Mouse (Mus musculus): ENCODE data around the gene Rprd2. TPM values are rescaled to one million over a fixed set of nuclear protein-coding genes. Genes with fewer than 3 reads are reported as not detected.
"Not testable (repeated sequence)": the region's sequence is repeated elsewhere in the genome, so short reads cannot be mapped to it uniquely, and the experiment has no call there.

Rprd2 gene
- total RNA-seq, 4 experiments from 2014 or later = 62.4 to 73.3 (median 71.2) TPM

GRCm38 (mm10) chr3:95818026-95818511 lies 594 bp downstream of the Rprd2 start:
- no peak for DNase-seq (ENCODE audit: low spot score in 2 of 2)

DNA sequence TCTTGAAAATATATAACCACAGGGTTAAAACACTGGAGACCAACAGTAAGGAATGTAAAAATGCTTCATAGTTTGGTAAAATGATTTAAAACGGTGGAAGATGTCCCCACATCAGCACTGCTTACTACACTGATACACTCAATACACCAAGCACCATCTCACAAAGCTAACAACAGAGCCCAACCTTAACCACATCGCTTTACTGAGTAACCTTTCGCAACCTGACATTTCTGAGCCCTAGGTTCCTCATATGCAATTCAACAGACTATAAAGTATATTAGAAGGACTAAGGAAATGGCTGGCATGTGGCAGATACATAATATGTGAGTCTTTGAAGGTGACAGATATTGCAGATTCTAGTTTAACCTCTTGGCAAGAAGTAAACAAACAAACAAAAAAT lies 2.0 kb downstream of the Rprd2 start:
- DNase-seq (ENCODE audit: low spot score in 2 of 2) = no peak

- no peak for DNase-seq (ENCODE audit: low spot score in 2 of 2)
Observed at GRCm38 (mm10) chr3:95808384-95808783, 10.3 kb downstream of the Rprd2 start.

DNA sequence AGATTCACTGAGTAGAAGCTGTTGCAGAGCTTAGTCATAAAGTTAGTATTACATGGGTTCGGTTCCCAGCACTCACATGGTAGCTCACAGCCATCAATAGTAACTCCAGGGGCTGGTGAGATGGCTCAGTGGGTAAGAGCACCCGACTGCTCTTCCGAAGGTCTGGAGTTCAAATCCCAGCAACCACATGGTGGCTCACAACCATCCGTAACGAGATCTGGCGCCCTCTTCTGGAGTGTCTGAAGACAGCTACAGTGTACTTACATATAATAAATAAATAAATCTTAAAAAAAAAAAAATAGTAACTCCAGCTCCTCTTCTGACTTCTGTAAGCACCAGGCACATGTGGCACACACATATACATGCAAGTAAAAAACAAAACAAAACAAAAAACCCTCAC lies 11.0 kb downstream of the Rprd2 start:
- not testable (repeated sequence) for DNase-seq (ENCODE audit: low spot score in 2 of 2)

DNA sequence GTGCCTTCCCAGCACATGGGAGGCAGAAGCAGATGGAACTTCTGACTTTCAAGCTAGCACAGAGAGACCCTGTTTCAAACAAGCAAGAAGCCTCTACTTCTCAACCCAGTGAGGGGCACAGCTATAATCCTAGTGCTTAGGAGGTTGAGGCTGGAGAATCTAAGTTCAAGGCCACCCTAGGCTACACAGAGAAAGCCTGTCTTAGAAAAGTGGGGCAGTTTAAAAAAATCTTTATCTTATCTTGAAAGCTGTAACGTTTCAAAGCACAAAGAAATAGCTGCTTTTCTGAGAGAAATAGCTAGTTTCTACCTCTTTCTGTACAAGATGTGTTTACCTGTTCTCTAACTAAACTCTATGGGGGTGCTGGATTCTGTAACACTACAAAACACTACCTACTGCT lies 12.0 kb downstream of the Rprd2 start:
- no peak for DNase-seq (ENCODE audit: low spot score in 2 of 2)

DNA sequence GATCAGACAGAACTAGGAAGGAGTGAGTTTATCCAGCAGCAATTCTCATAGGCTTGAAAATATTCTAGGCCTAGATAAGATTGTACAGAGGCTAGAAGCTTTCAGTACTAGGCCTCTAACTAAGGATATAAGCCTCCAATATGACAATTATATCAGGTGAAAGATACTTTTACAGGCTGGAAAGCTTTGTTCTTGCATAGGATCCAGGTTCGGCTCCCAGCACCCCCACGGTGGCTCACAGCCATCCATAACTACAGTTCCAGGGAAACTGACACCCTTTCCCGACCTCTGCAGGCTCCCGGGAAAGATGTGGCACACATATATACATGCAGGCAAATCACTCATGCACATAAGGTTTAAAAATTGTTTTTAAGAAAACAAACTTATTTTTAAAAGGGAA lies 14.8 kb downstream of the Rprd2 start:
- DNase-seq (ENCODE audit: low spot score in 2 of 2) = no peak

- DNase-seq (ENCODE audit: low spot score in 2 of 2) = no peak
Observed at GRCm38 (mm10) chr3:95798756-95799155, 19.9 kb downstream of the Rprd2 start.

- DNase-seq (ENCODE audit: low spot score in 2 of 2) = no peak
Observed at GRCm38 (mm10) chr3:95794299-95794698, 24.4 kb downstream of the Rprd2 start.

DNA sequence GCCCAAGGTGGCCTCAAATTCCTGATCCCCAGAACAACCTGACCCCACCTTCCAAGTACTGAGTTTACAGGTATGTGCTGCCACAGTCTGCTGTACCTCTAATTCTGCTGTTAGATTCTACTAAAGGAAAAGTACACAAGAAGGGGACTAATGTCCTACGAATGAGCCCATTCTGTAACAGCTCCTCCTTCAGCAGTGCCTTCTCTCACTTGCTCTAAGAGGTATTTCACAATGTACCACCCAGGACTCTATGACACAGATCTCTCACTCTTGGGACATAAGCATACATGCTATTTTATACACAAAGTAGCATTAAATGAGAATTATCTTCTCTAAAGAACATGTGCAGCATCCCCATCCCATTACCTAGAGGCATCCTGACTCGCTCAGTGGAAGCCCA lies 25.0 kb downstream of the Rprd2 start:
- DNase-seq (ENCODE audit: low spot score in 2 of 2) = no peak

DNA sequence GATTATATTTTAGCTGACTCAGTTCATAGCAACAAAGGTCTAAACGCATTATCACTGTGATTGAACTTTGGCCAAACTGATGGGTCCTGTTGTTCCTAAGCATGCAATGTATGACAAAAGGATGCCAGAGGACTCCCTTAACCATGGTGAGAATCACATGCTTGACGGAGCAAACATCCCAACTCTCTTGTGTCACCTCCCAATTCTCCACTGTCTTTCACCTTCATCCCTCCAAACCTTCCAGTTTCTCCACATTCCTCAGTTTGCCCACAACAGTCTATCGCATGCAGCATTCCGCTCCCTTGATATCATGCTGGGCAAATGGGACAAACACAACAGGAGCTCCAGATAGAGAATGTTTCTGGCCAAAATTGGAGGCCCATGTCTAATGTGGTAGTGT lies 33.2 kb downstream of the Rprd2 start:
- no peak for DNase-seq (ENCODE audit: low spot score in 2 of 2)

DNA sequence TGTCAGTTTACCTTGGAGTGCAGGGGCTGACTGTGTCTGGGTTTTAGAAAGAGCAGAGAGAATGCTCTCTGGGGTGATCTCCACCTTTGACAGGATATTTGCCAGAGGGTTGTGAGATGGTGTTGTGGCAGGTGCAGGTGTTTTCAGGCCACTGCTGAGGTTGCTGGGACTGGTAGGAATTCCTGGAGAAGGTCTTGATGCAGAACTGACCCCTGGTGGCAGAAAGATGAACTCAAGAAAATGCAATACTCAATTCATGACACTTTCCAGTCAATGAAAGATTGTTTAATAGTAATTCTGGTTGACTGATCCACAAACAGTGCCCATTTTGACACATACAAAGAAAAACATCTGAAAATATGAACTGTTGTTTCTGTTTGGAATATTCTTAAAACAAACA lies 46.7 kb downstream of the Rprd2 start:
- no peak for DNase-seq (ENCODE audit: low spot score in 2 of 2)

GRCm38 (mm10) chr3:95765534-95765933 lies 53.1 kb downstream of the Rprd2 start:
- DNase-seq (ENCODE audit: low spot score in 2 of 2) = no peak

DNA sequence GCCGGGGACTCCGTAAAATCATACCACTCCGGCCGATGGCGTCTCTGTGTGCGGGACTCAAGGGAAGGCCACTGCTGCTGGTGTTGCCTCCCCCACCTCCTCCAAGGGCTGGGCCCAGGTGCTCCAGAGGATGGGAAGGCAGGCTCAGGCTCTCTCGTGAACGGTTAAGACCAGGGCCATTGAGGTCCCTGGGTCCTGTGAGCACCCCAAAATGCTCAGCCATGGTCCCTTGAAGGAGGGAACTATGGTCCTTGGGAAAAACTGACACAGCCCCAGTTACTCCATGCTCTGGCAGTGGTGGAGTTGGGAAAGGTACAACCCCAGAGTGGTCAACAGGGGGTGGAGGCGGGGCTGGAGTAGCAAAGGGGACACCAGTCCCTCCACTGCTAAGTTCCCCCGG lies 54.9 kb downstream of the Rprd2 start:
- DNase-seq (ENCODE audit: low spot score in 2 of 2) = no peak

GRCm38 (mm10) chr3:95762961-95763360 lies 55.7 kb downstream of the Rprd2 start:
- no peak for DNase-seq (ENCODE audit: low spot score in 2 of 2)

- no peak for DNase-seq (ENCODE audit: low spot score in 2 of 2)
Observed at GRCm38 (mm10) chr3:95761771-95762170, 56.9 kb downstream of the Rprd2 start.

GRCm38 (mm10) chr3:95760656-95761055 lies 58.0 kb downstream of the Rprd2 start:
- no peak for DNase-seq (ENCODE audit: low spot score in 2 of 2)

DNA sequence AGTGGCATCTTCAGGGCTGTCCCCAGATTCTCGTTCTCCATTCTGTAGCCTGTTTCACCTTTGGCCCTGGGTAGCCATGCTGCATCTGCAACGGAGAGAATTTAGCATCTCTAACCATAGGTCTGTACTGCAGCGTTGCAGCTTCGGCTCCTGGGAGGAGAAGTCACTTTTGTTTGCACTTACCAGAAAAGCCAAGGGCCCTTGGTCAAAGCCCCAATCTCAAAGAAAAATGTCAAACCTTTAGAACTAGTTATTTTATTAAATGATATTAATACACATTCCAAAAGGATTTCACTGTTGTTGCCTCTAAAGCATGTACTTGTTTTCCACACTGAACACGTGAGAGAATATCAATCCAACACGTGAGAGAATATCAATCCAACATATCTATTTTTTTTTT lies 58.6 kb downstream of the Rprd2 start, which contains the start of gene Tars2:
Gene Tars2, minus strand, starts transcription at position 101 of the 400 bp plus-strand sequence.
- DNase-seq (ENCODE audit: low spot score in 2 of 2) = no peak

DNA sequence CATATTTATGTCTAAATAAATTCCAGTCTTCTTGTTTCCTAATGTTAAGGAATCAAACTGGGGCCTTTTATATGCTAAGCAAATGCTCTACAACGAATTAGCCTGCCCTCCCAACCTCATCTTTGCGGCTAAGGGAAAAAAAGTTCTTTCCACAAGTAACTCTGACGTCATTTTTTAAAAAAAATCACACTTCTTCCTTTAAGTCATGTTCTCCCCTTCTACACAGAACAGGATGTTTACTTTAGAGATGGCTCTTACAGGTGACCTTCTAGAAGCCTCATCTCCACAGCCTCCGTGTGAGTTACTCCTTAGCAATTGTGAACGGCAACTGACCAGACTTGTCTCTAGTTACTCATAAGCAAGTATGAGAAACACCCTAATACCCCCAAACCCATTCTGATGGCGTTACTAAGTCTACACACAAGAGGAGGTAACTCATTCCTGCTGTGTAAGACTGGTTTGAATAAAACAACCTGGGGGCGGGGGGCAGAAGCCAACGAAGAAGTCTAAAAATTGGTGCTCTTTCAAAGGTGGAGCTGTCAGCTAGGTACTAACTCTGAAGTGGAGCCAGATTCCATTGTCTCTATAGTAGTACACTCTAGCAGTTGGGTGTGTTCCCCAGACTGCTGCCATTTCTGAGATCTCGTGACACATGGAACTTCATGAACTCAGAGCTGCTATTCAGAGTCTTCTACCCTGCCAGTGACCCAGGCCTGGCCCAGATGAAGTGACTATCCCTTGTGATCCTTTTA lies 60.0 kb downstream of the Rprd2 start:
- DNase-seq (ENCODE audit: low spot score in 2 of 2) = no peak

DNA sequence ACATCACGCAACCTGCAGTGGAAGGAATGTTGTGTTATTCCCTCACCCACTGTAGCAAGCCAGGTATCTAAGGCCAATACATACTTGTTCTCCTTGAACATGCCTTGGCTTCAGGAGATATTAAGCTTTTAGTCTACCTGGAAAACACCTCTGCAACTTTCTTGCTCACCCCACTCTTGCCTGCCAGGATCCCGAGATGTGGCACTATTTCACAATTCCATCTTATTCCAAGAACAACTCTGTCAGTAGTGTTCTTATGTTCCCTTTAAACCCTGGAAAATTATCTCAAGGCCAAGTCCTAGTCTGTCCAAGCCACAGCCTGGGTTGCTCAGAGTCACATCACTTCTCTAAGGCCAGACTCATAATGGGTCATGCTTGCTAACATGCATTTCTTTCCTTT lies 61.9 kb downstream of the Rprd2 start:
- DNase-seq (ENCODE audit: low spot score in 2 of 2) = no peak

DNA sequence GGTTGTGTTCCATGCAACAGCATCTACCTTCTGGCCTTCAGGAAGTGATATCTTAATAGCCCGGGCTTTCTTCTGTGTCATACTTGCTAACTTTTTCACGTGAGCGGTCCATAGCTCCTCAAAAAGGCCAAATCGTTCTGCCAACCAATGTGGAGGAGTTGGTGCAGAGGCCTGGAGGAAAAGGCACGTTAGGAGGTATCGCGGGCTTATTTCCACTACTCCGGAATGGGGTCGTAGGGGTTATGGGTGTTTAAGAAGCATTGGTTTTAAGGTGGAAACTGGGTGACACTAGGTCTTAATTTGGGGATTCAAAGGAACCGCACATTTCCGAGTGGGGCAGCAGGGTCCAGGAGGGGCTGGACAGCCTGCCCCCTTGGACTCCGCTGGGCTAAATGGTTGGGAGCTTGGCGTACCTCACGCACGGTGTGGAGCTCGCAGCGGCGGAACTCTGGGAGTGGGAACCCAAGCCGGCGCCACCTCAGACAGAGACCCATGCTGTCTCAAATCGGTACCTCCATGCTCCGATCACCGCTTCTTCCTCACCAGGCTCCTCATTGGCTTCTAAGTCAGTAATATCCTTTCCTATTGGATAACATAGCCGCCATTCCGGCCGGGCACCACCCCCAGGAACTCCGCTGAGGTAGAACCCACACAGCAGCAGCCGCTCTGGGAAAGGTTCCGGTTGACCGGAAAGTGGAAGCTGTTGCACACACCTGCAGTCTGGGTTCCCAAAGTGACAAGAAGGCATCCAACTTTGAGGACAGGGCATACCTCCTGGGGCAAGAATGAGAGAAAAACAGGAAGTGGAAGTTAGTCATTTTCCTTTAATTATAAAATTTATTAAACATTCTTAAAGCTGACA lies 64.1 kb downstream of the Rprd2 start:
- DNase-seq (ENCODE audit: low spot score in 2 of 2) = peak; percentile 95 to 97

GRCm38 (mm10) chr3:95752935-95753334 lies 65.7 kb downstream of the Rprd2 start:
- no peak for DNase-seq (ENCODE audit: low spot score in 2 of 2)

DNA sequence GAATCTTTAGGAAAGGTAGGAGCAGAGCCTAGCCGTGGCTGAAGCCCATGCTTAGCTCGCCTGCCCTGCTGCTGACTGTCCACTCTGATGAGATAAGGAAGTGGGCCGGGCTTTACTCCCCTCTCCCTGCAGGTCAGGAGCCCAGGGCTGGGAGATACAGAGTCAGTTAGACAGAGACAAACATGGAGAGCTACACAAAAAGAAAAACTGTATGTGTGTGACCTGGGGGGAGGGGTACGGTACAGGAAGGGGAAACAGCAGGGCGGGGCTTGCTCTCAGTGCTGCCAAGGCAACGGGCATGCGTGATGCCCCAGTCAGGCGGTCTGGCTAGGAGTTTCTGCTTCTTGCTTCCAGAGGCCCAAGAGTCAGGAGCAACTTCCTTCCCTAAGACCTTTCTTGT lies 78.3 kb downstream of the Rprd2 start:
- no peak for DNase-seq (ENCODE audit: low spot score in 2 of 2)
